Mouse (Mus musculus): ENCODE measurements around the gene Hs6st3.

The Hs6st3 gene
- long read RNA-seq, experiment 1, result 0 reads
- long read RNA-seq, experiment 2, result 0 reads

- intact Hi-C loops (cut with DNase I), result no loop called here
Measured at GRCm38 (mm10) chr14:119137906-119138785, at the start of gene Hs6st3. Hs6st3 (plus strand) TSS chr14:119138341.

- intact Hi-C loops (cut with DNase I), result no loop called here
Measured at GRCm38 (mm10) chr14:119098851-119099569, 39.1 kb upstream of the Hs6st3 start, which contains the start of gene Uggt2. Uggt2 (minus strand) TSS chr14:119099430.

- intact Hi-C loops (cut with DNase I), result no loop called here
Measured at GRCm38 (mm10) chr14:119099570-119099891, 38.6 kb upstream of the Hs6st3 start.

GRCm38 (mm10) chr14:119107591-119107990, 30.6 kb upstream of the Hs6st3 start:
- intact Hi-C loops (cut with DNase I), result loop anchor here (10.0 kb wide), 1 partner anchor 747 kb away; no protein-coding TSS in a partner anchor

- intact Hi-C loops (cut with DNase I), result loop anchor here (10.0 kb wide), 1 partner anchor 746 kb away; no protein-coding TSS in a partner anchor
Measured at GRCm38 (mm10) chr14:119108776-119109301, 29.3 kb upstream of the Hs6st3 start.

- intact Hi-C loops (cut with DNase I), result loop anchor here (10.0 kb wide), 1 partner anchor 745 kb away; no protein-coding TSS in a partner anchor
Measured at GRCm38 (mm10) chr14:119109776-119110218, 28.3 kb upstream of the Hs6st3 start.

GRCm38 (mm10) chr14:119112558-119112957, 25.6 kb upstream of the Hs6st3 start:
- intact Hi-C loops (cut with DNase I), result no loop called here

GRCm38 (mm10) chr14:119123582-119123981, 14.6 kb upstream of the Hs6st3 start:
- intact Hi-C loops (cut with DNase I), result no loop called here

- intact Hi-C loops (cut with DNase I), result no loop called here
Measured at GRCm38 (mm10) chr14:119124061-119124460, 14.1 kb upstream of the Hs6st3 start.

- intact Hi-C loops (cut with DNase I), result no loop called here
Measured at GRCm38 (mm10) chr14:119125840-119126239, 12.3 kb upstream of the Hs6st3 start.

GRCm38 (mm10) chr14:119127330-119127729, 10.8 kb upstream of the Hs6st3 start:
- intact Hi-C loops (cut with DNase I), result no loop called here

GRCm38 (mm10) chr14:119137512-119137905, 632 bp upstream of the Hs6st3 start:
- intact Hi-C loops (cut with DNase I), result no loop called here

GRCm38 (mm10) chr14:119138786-119139100, 602 bp downstream of the Hs6st3 start:
- intact Hi-C loops (cut with DNase I), result no loop called here

GRCm38 (mm10) chr14:119139381-119139950, 1.3 kb downstream of the Hs6st3 start:
- intact Hi-C loops (cut with DNase I), result no loop called here

GRCm38 (mm10) chr14:119153088-119153487, 14.9 kb downstream of the Hs6st3 start:
- intact Hi-C loops (cut with DNase I), result no loop called here

- intact Hi-C loops (cut with DNase I), result no loop called here
Measured at GRCm38 (mm10) chr14:119193905-119194304, 55.8 kb downstream of the Hs6st3 start.

- intact Hi-C loops (cut with DNase I), result no loop called here
Measured at GRCm38 (mm10) chr14:119203508-119203907, 65.4 kb downstream of the Hs6st3 start.

GRCm38 (mm10) chr14:119215576-119216309, 77.6 kb downstream of the Hs6st3 start:
- intact Hi-C loops (cut with DNase I), result no loop called here

GRCm38 (mm10) chr14:119227709-119228338, 89.7 kb downstream of the Hs6st3 start:
- intact Hi-C loops (cut with DNase I), result no loop called here

- intact Hi-C loops (cut with DNase I), result no loop called here
Measured at GRCm38 (mm10) chr14:119233598-119233997, 95.5 kb downstream of the Hs6st3 start.

Measured in adrenal gland (tissue).